Mouse (Mus musculus) telencephalon, adult 2 months (tissue): Measurements from ENCODE around the gene Olfr1323.

Source experiments
- DNase-seq: peaks from one replicate; pipeline ENCODE4 v3.0.0-alpha.2; 2011; ENCODE audit warnings: low read depth, low spot score

Gene Olfr1323

DNA sequence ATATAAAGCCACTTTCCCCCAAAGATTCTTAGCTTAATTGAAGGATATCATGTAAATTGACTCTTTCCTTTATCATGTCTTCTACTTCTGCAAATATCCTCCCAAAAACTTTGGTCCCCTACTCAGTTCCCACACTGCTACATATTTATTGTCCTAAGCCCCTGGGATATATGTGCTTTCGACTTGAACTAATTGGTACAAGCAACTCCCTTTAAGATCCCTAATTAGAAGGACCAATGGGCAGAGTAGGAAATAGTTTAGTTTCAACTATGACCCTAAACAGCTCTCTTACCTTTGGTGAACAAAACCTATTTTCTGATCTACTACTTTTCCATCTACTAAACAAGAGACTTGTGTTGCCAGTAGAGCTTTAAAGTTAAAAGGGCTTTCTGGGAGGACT lies at the start of gene Olfr1323:
TSS of gene Olfr1323 (minus strand) at position 101 of the 400 bp plus-strand sequence.
- DNase-seq = no peak

- DNase-seq = peak; percentile 18
Measured at GRCm38 (mm10) chrX:50012242-50012641, 6.9 kb downstream of the Olfr1323 start.
